Mouse (Mus musculus) kidney, postnatal 25 days (tissue): ENCODE results near the gene Ak4.
"Not testable (repeated sequence)": the region's sequence is repeated elsewhere in the genome, so short reads cannot be mapped to it uniquely, and the experiment has no call there.

Experiments used
- DNase-seq, 2 experiments: peaks; one replicate each; pipeline ENCODE4 v3.0.0; 2021; ENCODE audit warnings: mixed read lengths in 2 of 2

Ak4 gene

DNA sequence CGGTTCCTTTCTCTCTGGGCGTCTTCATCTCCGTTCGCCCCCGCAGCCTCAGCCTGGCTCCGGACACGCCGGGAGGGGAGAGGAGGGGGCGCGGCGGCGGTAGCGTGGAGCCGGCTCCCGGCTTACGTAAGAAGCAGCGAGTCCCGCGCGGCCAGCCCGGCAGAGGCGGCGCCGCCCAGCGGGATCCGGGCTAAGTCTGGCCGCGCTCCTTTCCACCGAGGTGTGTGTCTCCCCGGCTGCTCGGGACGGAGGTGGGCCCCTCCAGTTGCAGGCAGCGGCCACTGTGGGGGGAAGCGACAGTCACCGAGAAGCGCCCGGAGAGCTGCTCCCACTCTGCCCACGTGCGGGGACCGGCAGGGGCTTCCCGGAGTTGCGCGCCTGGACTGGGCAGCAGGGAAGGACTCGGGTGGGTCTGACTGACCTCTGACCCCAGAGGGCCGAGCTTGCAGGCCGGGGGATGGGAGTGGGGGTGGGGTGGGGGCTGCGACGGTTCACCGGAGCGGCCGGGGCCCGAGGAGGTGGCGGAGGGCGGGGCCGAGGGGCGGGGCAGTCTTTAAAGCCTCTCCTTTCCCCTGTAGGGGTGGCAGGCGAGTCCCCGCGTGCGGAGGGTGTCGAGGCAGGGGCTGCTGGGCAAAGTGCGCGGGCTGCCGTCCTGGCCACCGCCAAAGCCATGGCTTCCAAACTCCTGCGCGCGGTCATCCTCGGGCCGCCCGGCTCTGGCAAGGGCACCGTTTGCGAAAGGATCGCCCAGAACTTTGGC, at the start of gene Ak4:
TSS of gene Ak4 (plus strand) at position 127 of the 760 bp plus-strand sequence.
- DNase-seq: peak; percentile 77 to 91

DNA sequence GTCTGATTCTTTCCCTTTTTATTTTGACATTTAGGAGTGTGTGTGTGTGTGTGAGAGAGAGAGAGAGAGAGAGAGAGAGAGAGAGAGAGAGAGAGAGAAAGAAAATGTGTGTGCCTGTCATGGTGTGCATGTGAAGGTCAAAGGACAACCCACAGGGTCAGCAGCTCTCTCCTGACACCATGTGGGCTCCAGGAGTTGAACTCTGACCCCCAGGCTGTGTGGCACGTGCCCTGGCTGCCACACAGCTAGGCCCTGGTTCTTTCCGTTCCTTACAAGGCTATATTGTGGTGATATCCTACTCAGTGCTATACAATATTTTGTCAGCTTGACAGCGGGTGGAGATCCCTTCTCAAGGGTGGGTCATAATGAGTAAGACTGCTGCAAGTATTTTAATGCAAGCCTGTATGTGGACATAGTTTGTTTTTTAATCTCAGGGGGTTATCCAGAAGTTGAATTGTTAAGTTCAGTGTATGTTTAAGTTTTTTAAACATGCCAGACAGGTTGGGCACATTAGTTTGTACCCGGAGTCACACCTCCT, 49.3 kb upstream of the Ak4 start:
- DNase-seq: peak; percentile 71 to 85

DNA sequence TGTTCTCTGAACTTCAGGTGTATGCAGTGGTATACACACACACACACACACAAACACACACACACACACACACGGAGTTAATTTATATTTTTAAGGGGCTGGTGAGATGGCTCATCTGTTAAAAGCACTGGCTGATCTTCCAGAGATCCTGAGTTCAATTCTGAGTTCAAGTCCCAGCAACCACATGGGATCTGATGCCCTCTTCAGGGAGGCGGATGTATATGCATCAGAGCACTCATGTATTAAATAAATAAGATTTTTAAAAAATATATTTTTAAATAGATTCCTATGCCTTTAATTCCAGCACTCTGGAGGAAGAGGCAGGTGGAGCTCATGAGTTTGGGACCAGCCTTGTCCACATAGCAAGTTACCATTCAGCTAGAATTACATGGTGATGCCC, 46.8 kb upstream of the Ak4 start:
- no peak for DNase-seq

DNA sequence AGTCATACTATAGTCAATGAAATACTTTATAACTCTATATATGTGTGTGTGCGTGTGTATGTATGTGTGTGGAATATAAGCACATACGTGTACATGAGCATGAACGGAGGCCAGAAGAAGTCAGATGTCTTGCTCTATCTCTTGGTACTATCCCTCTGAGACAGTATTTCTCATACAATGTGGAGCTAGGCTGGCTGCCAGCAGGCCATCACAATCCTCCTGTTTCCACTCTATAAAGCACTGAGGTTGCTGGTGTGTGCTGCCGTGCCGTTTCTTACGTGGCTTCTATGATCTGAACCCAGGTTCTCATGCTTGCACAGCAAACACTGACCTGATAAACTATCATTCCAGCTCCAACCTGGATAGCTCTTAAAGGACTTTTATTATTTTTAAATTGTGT, 46.3 kb upstream of the Ak4 start:
- no peak for DNase-seq

DNA sequence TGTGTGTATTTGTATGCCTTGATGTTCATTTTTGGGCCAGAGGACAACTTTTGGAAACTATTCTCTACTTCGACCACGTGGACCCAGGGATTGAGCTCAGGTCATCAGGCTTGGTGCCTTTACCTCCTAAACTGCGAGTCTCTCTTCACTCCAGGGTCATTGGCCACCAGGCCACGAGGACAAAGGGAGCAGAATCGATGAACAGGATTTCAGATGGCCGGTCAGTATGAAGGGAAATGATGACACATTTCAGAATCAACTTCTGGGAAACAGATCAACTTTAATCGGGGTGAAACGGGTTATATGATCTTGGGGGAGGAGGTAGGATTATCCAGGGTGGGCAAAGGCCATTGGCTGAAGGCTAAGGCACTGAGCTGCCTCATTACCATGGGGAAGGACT, 45.0 kb upstream of the Ak4 start:
- no peak for DNase-seq

DNA sequence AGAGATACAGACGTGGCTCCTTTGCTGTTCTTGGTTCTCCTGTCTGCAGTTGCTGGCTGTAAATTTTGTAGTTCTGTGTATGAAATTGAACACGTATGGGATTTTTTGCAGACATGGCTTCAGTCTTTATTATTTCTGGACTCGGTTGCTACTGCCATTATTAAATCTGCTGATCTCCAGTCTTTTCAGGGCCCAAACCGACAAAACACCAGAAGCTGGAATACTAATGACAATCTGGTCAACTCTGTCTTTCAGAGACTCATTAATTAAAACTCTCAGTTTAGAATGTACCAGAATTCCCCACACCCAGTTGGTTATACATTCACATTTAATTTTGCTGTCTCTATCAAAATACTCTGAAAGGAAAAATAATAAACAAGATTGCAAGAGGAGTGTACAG, 42.2 kb upstream of the Ak4 start:
- no peak for DNase-seq

DNA sequence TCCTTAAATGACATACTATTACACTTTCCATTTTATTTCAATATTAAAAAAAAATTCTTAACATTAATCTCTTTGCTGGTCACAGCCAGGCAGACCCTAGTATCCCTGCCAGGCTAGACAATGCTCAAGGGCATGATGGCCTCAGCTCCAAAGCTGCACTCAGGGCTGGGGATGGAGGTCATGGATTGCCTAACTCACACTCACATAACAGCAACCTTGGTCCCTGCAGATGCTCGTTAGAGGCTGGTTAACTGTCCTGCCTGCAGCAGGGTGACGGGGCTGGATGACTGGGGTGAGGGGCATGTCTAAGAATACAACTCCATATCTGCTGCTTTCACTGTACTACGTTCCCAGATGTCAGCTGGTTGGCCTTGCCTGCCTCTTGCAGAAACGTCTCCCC, 40.8 kb upstream of the Ak4 start:
- DNase-seq: no peak

DNA sequence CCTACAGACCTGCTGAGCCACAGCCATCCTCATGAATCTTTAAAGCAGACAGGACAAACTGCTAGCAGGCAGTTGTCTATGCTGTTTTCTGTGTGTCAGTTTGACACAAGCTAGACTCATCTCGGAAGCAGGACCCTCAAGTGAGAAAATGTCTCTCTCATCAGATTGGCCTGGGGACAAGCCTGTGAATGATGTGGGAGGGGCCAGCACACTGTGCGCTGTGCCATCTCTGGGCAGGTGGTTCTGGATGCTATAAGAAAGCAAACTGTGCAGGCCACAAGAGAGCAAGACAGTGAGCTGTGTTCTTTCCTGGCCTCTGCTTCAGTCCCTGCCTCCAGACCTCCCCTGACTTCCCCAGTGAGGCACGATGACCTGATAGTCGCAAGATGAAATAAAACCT, 40.3 kb upstream of the Ak4 start:
- DNase-seq: no peak

DNA sequence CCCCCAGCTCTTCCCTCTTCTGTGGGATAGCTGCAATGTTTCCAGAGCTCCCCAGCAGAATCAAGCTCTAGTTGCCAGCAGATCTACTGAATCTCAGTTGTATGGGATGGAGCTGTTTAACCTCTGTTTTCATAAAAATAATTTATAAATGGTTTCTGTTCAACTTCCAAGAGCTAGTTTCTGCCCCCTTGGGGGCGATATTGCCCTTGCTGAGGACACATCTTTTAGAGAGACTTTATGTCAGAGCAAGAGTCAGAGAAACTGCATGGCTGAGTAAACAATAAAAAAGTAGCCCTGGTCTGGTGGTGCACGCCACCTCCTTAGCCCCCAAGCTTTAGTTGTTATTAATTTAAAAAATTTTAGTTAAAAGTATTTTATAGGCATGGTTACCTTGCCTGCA, 34.1 kb upstream of the Ak4 start:
- peak in 1 of 2 experiments; percentile 34 for DNase-seq

DNA sequence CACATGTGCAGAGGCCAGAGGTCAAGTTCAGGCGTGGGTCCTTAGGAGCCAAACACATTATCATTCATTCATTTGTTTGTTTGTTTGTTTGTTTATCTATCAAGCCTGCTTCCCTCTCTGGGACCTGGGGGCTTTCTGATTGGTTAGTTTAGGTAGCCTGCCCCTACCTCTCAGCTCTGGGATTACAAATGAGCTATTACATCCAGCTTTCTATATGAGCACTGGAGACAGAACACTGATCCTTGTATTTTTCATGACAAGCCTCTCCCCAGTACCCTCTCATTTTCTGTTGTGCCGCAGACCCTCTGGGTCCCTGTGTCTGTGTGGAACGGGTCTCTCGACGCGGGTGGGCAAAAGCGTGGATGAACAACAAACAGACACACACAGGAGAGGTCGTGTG, 30.8 kb upstream of the Ak4 start:
- DNase-seq: no peak

DNA sequence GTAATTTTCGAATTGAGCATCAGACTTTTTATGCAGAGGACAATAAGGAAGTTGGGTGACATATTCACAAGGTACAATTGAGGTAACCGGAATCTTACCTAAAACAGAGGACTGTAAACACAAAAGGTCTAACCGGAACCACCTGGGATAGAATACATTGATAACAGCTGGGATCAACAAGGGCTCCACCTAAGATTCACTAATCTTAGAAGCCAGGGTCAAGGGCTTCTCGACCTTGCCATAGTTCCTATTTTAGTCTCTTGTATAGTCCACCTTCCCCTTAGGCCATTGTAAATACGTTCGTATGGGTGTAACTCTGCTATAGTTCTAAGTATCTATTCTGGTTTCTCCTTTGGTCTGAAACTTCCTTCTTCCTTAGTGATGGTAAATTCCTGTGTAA, 30.4 kb upstream of the Ak4 start:
- not testable (repeated sequence) for DNase-seq

DNA sequence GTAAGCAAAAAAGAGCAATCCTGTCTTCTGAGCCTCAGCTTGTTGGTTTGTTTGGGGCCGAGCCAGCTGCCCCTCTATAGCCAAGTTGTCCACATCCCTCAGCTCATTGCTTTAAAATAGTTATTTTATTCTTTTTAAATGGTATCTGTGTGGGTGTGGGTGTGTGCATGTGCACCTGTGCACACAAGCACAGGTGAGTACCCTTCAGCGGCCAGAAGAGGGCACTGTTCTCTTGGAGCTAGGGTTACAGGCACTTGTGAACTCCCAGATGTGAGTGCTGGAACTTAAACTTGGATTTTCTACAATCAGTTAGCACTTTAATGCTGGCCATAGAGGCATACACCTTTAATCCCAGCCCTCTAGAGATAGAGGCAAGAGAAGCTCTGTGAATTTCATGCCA, 26.8 kb upstream of the Ak4 start:
- DNase-seq: peak; percentile 64 to 71

DNA sequence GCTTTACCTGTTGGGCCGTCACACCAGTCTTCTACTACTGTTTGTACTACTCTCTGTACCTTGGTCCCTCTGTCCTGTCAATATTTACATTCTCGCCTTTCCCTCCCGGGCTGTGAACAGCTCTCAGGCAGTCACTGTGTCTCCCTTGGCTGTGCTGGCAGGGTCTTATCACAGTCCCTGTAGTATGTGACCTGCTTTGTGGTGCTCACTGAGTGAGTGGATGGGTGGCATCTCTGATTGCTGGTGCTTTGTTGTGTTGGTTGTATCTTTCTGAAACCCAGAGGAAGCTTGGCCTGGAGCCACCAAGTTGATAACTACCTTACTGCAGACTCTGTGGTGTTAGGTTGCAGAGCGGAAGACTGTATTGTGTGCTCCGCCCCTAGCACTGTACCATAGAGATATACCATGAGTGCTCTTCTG, 25.8 kb upstream of the Ak4 start:
- no peak for DNase-seq

DNA sequence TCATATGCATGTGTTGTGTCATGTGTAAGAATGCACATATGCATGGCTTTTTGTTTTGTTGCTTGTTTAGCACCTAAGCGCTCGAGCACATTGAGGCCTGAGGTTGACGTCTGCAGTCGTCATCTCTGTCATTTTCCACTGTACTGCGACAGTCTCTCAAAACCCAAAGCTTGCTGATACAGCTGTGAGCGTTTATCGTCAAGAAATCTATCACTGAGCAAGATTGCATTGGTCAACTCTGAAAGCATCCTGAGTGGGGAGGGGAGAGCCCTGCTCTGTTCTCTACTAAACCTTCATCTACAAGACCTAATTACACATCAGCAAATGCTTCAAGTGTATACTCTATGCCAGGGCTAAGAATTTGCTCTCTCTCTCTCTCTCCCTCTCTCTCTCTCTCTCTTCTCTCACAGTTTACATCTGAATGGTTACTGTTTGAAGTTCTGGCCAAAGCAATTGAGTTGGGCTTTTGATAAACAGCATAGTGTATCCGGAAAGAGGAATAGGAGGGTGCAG, 24.0 kb upstream of the Ak4 start:
- no peak for DNase-seq

DNA sequence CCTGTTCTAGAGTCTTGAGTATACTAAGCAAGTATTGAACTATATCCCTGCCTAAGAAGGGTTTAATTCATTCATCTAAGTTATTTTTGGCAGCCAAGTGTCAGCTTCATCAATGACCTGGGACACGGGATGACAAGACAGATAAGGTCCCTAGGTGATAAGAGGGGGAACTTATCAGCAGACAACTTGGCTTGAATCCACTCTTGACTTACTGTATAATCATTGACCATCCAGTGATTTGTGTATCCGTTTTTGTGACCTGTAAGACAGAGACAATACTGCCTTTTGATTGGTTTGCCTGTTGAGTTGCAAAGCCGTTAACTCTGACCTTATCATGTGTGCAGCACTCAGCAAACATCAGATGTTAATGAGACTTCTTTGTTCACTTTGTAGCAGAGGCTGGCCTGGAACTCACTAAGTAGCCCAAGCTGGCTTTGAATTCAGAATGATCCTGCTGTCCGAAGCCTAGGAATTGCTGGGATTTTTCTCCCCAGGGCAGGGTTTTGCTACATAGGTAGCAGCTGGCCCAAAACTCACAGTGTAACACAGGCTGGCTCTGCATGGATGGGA, 19.0 kb upstream of the Ak4 start:
- no peak for DNase-seq

DNA sequence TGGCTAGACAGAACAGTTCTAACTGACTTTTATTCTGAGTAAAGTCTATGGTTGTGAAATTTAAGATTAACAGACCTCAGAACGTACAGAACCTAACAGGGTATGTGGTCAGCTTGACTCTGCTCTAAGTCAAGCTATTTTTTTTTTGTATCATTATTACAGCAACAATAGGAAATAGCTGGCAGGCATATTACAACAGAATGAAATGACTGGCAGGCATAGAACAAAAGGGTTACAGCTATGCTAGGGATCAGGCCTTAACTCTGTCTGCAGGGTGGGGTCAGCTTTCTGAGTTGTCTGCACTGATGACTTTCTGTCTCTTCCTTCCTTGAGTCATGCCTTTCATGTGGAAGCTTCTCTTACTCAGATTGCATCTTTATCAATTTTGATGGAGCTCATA, 17.1 kb upstream of the Ak4 start:
- DNase-seq: no peak

DNA sequence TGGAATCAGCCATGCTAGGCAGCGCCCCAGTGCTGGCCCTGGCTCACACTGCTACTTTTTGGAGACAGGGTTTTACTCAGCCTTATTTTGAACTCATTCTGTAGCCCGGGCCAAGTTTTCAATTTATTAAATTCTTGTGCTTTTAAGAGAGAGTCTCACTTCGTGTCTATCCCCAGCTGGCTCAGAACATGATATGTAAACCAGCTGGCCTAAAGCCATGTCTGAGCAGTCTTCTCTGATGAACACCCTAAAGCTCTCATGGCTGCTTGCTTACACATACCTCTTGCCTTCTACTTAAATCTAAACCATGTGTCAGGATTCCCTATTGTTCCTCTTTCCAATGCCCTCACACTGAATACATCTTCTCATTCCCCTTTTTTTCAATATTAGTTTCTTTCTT, 14.2 kb upstream of the Ak4 start:
- no peak for DNase-seq

DNA sequence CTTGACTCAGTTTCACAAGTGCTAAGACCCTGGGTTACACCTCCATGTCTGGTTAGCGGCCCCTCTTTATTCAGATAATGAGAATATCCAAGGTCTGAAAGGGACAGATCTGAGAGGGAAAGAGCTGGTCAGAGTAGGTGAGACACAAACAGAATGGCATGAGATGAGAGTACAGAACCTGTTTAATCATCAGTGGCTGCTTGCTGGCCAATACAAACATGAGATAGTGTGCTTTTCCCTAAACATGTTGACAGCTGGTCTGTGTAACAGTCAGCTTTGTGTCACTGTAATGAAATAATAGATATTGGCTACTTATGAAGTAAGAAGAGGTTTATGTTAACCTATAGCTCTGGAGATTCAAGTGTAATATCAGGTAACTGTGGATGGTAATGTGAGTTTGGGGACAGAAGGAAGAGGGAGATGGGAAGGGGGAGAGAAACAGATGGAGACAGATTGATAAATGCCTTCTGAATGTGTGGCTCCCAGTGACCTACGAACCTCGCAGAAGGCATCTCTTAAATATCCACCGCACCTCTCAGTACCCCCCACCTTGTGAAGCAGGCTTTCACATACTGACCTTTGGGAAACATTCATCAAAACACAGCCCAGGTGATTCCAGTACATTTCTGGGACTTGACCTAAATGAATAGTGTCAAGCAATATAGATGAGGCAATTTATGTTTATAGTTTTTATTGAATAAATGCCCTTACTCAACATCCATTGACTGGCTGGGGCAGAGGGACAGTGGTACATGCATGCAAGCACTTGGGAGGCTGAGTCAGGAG, 12.5 kb upstream of the Ak4 start:
- DNase-seq: no peak

DNA sequence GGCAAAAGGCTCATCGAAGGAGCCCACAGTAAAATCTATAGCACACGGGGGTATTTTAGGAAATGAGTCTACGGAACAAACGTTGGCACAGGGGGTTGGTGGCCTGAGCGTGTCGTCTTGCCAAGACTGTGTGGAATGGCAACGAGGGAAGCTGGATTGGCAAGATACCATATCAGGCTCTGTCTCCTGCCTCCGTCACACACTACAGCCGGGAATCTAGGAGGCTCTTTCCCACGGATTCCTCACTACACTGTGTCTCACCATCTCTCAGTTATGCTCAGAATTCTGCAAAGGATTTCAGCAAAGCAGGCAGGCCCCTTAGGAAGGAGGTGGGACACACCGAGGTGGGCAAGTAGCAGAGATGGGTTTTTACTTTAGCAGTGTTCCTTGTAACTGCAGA, 2.1 kb upstream of the Ak4 start:
- no peak for DNase-seq

DNA sequence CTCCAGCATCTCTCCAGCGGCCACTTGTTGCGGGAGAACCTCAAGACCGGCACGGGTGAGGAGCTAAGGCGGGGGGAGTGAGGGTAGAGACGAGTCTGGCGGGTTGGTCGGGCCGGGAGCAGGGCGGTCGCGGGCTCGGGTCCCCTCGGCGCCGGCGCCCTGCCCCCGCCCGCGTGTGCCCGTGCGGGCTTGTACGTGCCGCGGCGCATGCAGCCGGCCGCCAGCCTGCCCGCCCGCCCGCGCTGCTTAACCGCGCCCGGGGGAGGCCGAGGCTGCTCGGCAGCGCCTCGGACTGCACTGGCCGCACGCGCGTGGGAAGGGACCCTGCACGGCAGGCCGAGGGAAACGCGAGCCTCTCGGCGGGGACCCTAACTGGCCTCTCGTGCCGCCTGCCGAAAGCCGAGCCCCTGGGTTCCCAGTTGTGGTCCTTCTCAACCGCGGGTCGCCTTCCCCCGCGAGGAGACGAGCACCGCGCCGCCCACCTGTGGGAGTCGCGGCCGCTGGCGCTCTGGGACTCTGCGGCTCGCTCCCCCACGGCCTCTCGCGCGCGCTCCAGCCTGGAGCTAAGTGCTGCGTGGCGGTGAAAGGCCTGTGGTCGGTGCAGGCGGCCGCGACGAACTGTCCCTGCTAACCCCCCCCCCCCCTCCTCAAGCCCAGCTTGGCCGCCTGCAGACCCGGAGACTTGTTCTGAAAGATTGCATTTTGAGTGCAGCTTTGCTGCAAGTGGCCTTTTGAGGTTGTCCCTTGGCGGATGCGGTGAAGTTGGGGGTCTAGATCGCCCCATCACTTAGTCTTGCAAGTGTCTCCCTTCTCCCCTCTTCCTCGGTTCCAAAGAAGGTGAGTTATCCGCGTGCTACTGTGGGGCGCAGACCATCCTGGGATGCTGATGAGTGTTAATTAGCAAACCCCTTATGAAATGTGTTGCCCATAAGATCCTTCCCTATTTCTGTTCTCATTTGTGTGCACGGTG, 1.1 kb downstream of the Ak4 start:
- DNase-seq: peak in 1 of 2 experiments; percentile 41

DNA sequence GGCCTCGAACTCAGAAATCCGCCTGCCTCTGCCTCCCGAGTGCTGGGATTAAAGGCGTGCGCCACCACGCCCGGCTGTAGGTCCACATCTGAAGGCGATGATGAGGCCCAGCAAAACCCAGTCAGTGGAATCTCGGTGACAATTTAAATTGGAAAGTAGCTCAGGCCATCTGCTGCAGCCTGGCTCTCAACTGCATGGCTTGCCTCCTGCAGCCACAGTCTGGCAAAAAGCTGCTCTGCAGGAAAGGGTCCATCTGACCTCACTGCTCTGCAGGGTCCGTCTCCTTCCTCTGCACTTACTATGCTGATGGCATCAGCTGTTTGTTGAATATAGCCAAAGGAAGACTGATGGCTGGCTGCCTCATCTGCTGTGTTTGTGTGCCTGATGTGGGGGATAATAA, 3.9 kb downstream of the Ak4 start:
- no peak for DNase-seq

DNA sequence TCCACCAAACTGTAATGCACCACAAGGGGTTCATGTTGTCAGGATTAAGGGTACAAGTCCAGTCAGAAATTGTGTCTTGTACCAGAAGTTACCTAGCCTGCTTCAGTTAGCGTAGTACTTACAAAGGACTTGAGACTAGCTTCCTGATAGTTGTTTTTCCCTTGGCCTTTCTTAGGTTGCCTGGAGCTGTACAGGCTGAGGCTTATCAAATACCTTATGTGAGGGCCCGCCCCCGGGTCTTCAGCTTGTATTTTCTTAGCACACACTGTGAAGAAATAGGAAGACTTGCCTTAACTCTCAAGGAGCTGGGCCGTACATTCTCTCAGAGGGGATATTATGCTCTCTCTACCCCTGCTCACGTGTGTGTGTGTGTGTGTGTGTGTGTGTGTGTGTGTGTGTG, 4.5 kb downstream of the Ak4 start:
- DNase-seq: no peak
